Mouse (Mus musculus): ENCODE data around the gene Btnl6. TPM values are rescaled to one million over a fixed set of nuclear protein-coding genes. Genes with fewer than 3 reads are reported as not detected.
"Not testable (repeated sequence)": the region's sequence is repeated elsewhere in the genome, so short reads cannot be mapped to it uniquely, and the experiment has no call there.

Gene Btnl6
- total RNA-seq, 1 experiment = not detected

DNA sequence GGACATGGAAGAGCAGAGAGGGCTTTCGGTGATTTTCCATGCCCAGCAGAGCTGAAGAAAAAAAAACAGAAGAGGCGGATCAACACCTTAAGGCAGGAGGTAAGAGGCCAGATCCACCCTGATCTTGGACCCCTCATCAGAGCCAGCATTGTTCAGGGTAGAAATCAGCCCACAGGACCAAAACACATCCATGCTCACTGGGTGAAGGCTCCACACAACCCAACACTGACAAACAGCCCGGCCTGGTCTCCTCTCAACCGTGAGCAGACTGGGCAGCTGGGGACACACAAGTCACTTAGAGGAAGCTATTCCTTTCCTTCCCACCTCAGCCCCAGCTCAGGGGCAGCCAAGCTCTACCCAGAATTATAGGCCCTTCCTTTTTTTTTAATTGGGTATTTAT, 30.4 kb upstream of the Btnl6 start:
- Histone ChIP-seq H3K9me3 (ENCODE audit: control insufficient read depth, insufficient read depth, low read depth, low read length) (no peaks in the 10 kb centered on the region), H3K4me1 (ENCODE audit: control insufficient read depth in 2 of 2, insufficient read depth in 2 of 2, low read length in 2 of 2, poor library complexity in 1 of 2) (no peaks in the 10 kb centered on the region), H3K36me3 (ENCODE audit: control insufficient read depth, insufficient read depth, low read length, poor library complexity, severe bottlenecking) (peaks cover 2% of the 10 kb centered on the region; the same call in 1 of the 2 replicates), H3K27ac (ENCODE audit: insufficient read depth, low read depth, low read length, poor library complexity, severe bottlenecking) (no peak overlapping the region), H3K9ac (ENCODE audit: insufficient read depth, low read depth, low read length, poor library complexity, severe bottlenecking) (no peak overlapping the region), H3K4me3 (ENCODE audit: insufficient read depth in 1 of 2, low read depth in 1 of 2, low read length in 2 of 2, poor library complexity in 1 of 2, severe bottlenecking in 1 of 2) (no peak overlapping the region)
- no peak for TF ChIP-seq ZC3H11A (IDR thresholded peaks at IDR 0.05; ENCODE audit: borderline replicate concordance, low read depth, low read length)
- TF ChIP-seq HCFC1 (IDR thresholded peaks at IDR 0.05; ENCODE audit: borderline replicate concordance, insufficient read depth, low read length) = no peak
- TF ChIP-seq CHD2 (IDR thresholded peaks at IDR 0.05; ENCODE audit: low read depth, low read length) = no peak
- TF ChIP-seq MAFK (IDR thresholded peaks at IDR 0.05; ENCODE audit: insufficient read depth, low read depth, low read length) = no peak
- TF ChIP-seq ZNF384 (IDR thresholded peaks at IDR 0.05; ENCODE audit: low read depth, low read length) = no peak
- DNase-seq (ENCODE audit: low read depth, low spot score) = no peak
- in situ Hi-C loops (cut with MboI; ENCODE audit: low sequenced_read_pairs in 2 of 2, unreplicated experiment in 2 of 2) = no loop called here

DNA sequence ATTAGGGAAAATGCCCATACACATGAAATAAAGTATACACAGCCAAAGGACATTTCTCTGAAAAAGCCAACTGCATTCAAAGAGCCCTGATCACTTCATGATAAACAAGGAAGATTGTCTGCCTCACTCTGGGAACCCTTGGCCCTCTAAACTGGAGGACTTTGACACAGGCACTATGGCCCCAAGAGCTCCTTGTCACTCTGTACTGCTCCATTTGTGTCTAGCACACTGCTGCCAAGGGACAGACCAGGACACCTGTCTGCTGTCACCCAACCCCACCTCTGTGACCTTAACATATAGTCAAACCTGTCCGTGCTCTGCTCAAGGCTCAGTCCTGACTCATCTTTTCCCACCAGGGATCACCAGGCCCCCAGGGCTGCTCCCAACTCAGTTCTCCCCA, 29.6 kb upstream of the Btnl6 start:
- H3K9ac ChIP-seq (ENCODE audit: insufficient read depth, low read depth, low read length, poor library complexity, severe bottlenecking) = no peak overlapping the region
- H3K4me1 ChIP-seq (ENCODE audit: control insufficient read depth in 2 of 2, insufficient read depth in 2 of 2, low read length in 2 of 2, poor library complexity in 1 of 2) = no peaks in the 10 kb centered on the region
- in situ Hi-C loops (cut with MboI; ENCODE audit: low sequenced_read_pairs in 2 of 2, unreplicated experiment in 2 of 2) = no loop called here
- TF ChIP-seq HCFC1 (IDR thresholded peaks at IDR 0.05; ENCODE audit: borderline replicate concordance, insufficient read depth, low read length) (no peak), MAFK (IDR thresholded peaks at IDR 0.05; ENCODE audit: insufficient read depth, low read depth, low read length) (no peak), ZNF384 (IDR thresholded peaks at IDR 0.05; ENCODE audit: low read depth, low read length) (no peak), CHD2 (IDR thresholded peaks at IDR 0.05; ENCODE audit: low read depth, low read length) (no peak), ZC3H11A (IDR thresholded peaks at IDR 0.05; ENCODE audit: borderline replicate concordance, low read depth, low read length) (no peak)
- DNase-seq (ENCODE audit: low read depth, low spot score) = no peak
- no peaks in the 10 kb centered on the region for H3K9me3 ChIP-seq (ENCODE audit: control insufficient read depth, insufficient read depth, low read depth, low read length)
- no peak overlapping the region for H3K27ac ChIP-seq (ENCODE audit: insufficient read depth, low read depth, low read length, poor library complexity, severe bottlenecking)
- no peak overlapping the region for H3K4me3 ChIP-seq (ENCODE audit: insufficient read depth in 1 of 2, low read depth in 1 of 2, low read length in 2 of 2, poor library complexity in 1 of 2, severe bottlenecking in 1 of 2)
- H3K36me3 ChIP-seq (ENCODE audit: control insufficient read depth, insufficient read depth, low read length, poor library complexity, severe bottlenecking) = peaks cover 4% of the 10 kb centered on the region; the same call in 1 of the 2 replicates

DNA sequence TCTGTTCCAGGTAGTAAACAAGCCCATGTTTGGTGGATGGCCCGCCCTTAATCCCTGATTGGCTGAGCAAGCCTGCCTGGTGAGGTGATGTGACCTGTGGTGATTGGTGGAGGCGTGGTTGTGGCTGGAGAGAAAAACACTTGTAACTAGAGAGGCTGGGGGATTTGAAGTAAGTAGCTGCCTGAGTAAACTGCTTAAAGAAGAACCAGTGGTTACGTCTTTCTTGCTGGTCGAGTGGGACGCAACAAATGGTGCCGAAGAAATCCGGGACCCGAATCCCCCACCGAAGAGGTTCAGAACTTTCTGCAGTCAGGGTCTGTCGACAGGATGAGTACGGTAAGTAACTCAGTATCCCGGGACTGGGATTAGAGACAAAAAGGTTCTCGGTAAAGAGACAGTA, 26.4 kb upstream of the Btnl6 start:
- Histone ChIP-seq H3K27ac (ENCODE audit: insufficient read depth, low read depth, low read length, poor library complexity, severe bottlenecking) (0 out of 2 replicates have a peak overlapping the region, but pooled peaks have one; percentile 19), H3K4me3 (ENCODE audit: insufficient read depth in 1 of 2, low read depth in 1 of 2, low read length in 2 of 2, poor library complexity in 1 of 2, severe bottlenecking in 1 of 2) (peak overlapping the region; percentile 51 to 82)
- H3K9ac ChIP-seq (ENCODE audit: insufficient read depth, low read depth, low read length, poor library complexity, severe bottlenecking); DNase-seq (ENCODE audit: low read depth, low spot score); H3K4me1 ChIP-seq (ENCODE audit: control insufficient read depth in 2 of 2, insufficient read depth in 2 of 2, low read length in 2 of 2, poor library complexity in 1 of 2); H3K9me3 ChIP-seq (ENCODE audit: control insufficient read depth, insufficient read depth, low read depth, low read length); in situ Hi-C loops (cut with MboI; ENCODE audit: low sequenced_read_pairs in 2 of 2, unreplicated experiment in 2 of 2); H3K36me3 ChIP-seq (ENCODE audit: control insufficient read depth, insufficient read depth, low read length, poor library complexity, severe bottlenecking): not testable (repeated sequence)

DNA sequence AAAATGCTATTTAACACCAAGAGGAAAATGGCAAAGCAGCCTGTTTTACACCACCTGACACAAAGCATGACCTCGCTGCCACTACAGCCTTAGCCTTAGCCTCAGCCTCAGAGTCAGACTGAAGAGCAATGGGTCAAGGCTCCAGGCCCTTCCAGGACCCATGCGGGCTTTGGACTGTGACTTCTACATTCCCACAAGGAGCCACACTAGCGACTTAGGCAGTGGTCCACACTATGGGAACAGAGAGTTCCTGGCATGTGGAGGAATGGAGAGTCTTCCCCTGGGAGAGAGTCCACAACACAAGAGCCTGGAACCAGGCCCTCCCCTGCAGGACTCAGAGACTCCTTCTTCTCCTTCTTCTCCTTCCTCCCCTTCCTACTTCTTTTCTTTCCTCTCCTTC, 15.5 kb upstream of the Btnl6 start:
- in situ Hi-C loops (cut with MboI; ENCODE audit: low sequenced_read_pairs in 2 of 2, unreplicated experiment in 2 of 2) = no loop called here
- H3K4me1 ChIP-seq (ENCODE audit: control insufficient read depth in 2 of 2, insufficient read depth in 2 of 2, low read length in 2 of 2, poor library complexity in 1 of 2) = no peaks in the 10 kb centered on the region
- DNase-seq (ENCODE audit: low read depth, low spot score) = no peak
- no peak overlapping the region for H3K9ac ChIP-seq (ENCODE audit: insufficient read depth, low read depth, low read length, poor library complexity, severe bottlenecking)
- H3K9me3 ChIP-seq (ENCODE audit: control insufficient read depth, insufficient read depth, low read depth, low read length) = no peaks in the 10 kb centered on the region
- TF ChIP-seq ZNF384 (IDR thresholded peaks at IDR 0.05; ENCODE audit: low read depth, low read length) = no peak
- no peak for TF ChIP-seq HCFC1 (IDR thresholded peaks at IDR 0.05; ENCODE audit: borderline replicate concordance, insufficient read depth, low read length)
- TF ChIP-seq CHD2 (IDR thresholded peaks at IDR 0.05; ENCODE audit: low read depth, low read length) = no peak
- TF ChIP-seq ZC3H11A (IDR thresholded peaks at IDR 0.05; ENCODE audit: borderline replicate concordance, low read depth, low read length) = no peak
- TF ChIP-seq MAFK (IDR thresholded peaks at IDR 0.05; ENCODE audit: insufficient read depth, low read depth, low read length) = no peak
- H3K27ac ChIP-seq (ENCODE audit: insufficient read depth, low read depth, low read length, poor library complexity, severe bottlenecking) = no peak overlapping the region
- H3K4me3 ChIP-seq (ENCODE audit: insufficient read depth in 1 of 2, low read depth in 1 of 2, low read length in 2 of 2, poor library complexity in 1 of 2, severe bottlenecking in 1 of 2) = no peak overlapping the region
- H3K36me3 ChIP-seq (ENCODE audit: control insufficient read depth, insufficient read depth, low read length, poor library complexity, severe bottlenecking) = no peaks in the 10 kb centered on the region

DNA sequence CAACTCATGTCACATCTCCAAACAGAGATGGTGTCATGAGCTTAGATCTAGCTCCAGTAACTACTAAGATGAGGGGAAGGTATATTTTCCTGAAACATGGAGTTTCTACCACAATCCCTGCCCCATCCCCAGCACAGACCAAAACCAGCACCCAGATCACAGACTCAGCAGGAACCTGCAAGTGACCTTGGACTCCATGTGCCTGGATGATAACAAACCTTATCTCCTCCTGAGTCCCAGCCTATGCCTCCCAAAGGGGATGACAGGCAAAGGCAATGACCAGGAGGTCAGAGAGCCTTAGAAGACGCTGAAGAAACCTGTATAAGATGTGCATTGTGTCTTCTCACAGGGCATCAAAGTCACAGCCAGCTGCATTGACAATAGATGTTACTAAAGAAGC, 1.8 kb upstream of the Btnl6 start:
- no peak for DNase-seq (ENCODE audit: low read depth, low spot score)
- no peak overlapping the region for H3K9ac ChIP-seq (ENCODE audit: insufficient read depth, low read depth, low read length, poor library complexity, severe bottlenecking)
- H3K4me3 ChIP-seq (ENCODE audit: insufficient read depth in 1 of 2, low read depth in 1 of 2, low read length in 2 of 2, poor library complexity in 1 of 2, severe bottlenecking in 1 of 2) = no peak overlapping the region
- no peaks in the 10 kb centered on the region for H3K4me1 ChIP-seq (ENCODE audit: control insufficient read depth in 2 of 2, insufficient read depth in 2 of 2, low read length in 2 of 2, poor library complexity in 1 of 2)
- no peak for TF ChIP-seq ZC3H11A (IDR thresholded peaks at IDR 0.05; ENCODE audit: borderline replicate concordance, low read depth, low read length)
- TF ChIP-seq ZNF384 (IDR thresholded peaks at IDR 0.05; ENCODE audit: low read depth, low read length) = no peak
- no peak for TF ChIP-seq MAFK (IDR thresholded peaks at IDR 0.05; ENCODE audit: insufficient read depth, low read depth, low read length)
- TF ChIP-seq CHD2 (IDR thresholded peaks at IDR 0.05; ENCODE audit: low read depth, low read length) = no peak
- no peak for TF ChIP-seq HCFC1 (IDR thresholded peaks at IDR 0.05; ENCODE audit: borderline replicate concordance, insufficient read depth, low read length)
- H3K9me3 ChIP-seq (ENCODE audit: control insufficient read depth, insufficient read depth, low read depth, low read length) = no peaks in the 10 kb centered on the region
- in situ Hi-C loops (cut with MboI; ENCODE audit: low sequenced_read_pairs in 2 of 2, unreplicated experiment in 2 of 2) = no loop called here
- no peaks in the 10 kb centered on the region for H3K36me3 ChIP-seq (ENCODE audit: control insufficient read depth, insufficient read depth, low read length, poor library complexity, severe bottlenecking)
- no peak overlapping the region for H3K27ac ChIP-seq (ENCODE audit: insufficient read depth, low read depth, low read length, poor library complexity, severe bottlenecking)

DNA sequence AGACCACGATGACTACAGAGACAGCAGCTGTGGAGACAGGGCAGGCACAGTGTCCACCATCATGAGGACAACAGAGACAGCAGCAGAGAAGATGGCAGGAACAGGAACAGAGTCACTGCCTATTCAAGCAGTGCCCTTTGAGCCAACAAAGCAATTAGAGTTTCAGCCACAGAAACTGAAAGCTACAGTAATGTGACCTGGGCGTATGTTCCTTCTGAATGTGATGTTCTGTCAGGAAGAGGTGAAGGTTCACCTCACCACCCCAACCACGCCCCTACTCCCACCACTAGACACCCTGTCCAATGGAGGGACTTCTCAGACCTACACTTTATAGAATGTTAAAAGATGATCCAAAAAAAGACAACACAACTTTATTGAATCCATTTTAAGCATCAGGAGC, 1.4 kb upstream of the Btnl6 start:
- H3K27ac ChIP-seq (ENCODE audit: insufficient read depth, low read depth, low read length, poor library complexity, severe bottlenecking); H3K4me3 ChIP-seq (ENCODE audit: insufficient read depth in 1 of 2, low read depth in 1 of 2, low read length in 2 of 2, poor library complexity in 1 of 2, severe bottlenecking in 1 of 2); H3K36me3 ChIP-seq (ENCODE audit: control insufficient read depth, insufficient read depth, low read length, poor library complexity, severe bottlenecking); DNase-seq (ENCODE audit: low read depth, low spot score); H3K4me1 ChIP-seq (ENCODE audit: control insufficient read depth in 2 of 2, insufficient read depth in 2 of 2, low read length in 2 of 2, poor library complexity in 1 of 2); in situ Hi-C loops (cut with MboI; ENCODE audit: low sequenced_read_pairs in 2 of 2, unreplicated experiment in 2 of 2); H3K9me3 ChIP-seq (ENCODE audit: control insufficient read depth, insufficient read depth, low read depth, low read length); H3K9ac ChIP-seq (ENCODE audit: insufficient read depth, low read depth, low read length, poor library complexity, severe bottlenecking): not testable (repeated sequence)

Data from ES-E14 (cell line).